In the genomic region with DNA sequence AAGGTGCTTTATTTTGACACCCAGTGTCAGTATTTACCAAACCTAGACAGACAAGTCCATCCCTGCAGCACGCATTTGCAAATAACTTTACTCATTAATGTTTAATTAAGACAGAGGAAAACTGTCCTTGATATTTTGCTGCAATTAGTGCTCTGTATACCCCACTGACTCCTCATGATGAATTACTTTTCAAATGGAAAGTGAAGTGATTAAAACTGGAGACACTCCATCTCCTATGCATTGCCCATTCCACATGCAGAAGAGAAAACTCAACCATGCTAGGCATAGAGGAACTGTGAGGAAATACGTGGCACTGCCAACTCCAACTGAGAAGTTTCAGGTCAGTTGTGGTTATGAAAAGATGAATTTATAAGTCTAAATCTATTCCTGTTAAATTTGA, we compare ENCODE assay signal across 20 mouse cellular contexts.
A peak's percentile ranks its signal among the peaks of the same experiment; 100 is the strongest.
DNase-seq lines count a peak whose midpoint lies in the region; ATAC-seq and TF ChIP-seq lines count a peak whose summit lies in the region.
"Had no signal": no experiment of that assay in that cellular context is flagged by ENCODE, and none has a peak within 500 bp of the region (broad histone marks: within the 10 kb centered on the region; RNA-seq: fewer than 3 reads in every experiment).

No protein-coding gene starts in this region.

- no peak overlapping the region for H3K27ac ChIP-seq in midbrain, embryonic 14.5 days (replicated peaks; ENCODE audit: low read depth, low read length)
- H3K27ac ChIP-seq in midbrain, embryonic 11.5 days (ENCODE audit: low read depth, low read length): no peak overlapping the region
- H3K27ac ChIP-seq in hindbrain, postnatal 0 days: no peak overlapping the region
- H3K27ac ChIP-seq in lung, postnatal 0 days (ENCODE audit: low read length): no peak overlapping the region
- H3K27ac ChIP-seq: embryonic facial prominence, embryonic 10.5 days; gastrocnemius, adult 2 months; hindbrain, embryonic 15.5 days; intestine, embryonic 15.5 days had no signal

- H3K4me3 ChIP-seq in midbrain, embryonic 14.5 days (replicated peaks; ENCODE audit: low read depth, low read length): no peak overlapping the region
- no peak overlapping the region for H3K4me3 ChIP-seq in midbrain, embryonic 11.5 days (ENCODE audit: low read depth, low read length)
- H3K4me3 ChIP-seq in hindbrain, postnatal 0 days (ENCODE audit: low read length): no peak overlapping the region
- no peak overlapping the region for H3K4me3 ChIP-seq in lung, postnatal 0 days (ENCODE audit: low read depth, low read length)
- H3K4me3 ChIP-seq: embryonic facial prominence, embryonic 10.5 days; gastrocnemius, adult 2 months; heart, embryonic 12.5 days; hindbrain, embryonic 15.5 days; intestine, embryonic 15.5 days had no signal

- TF ChIP-seq CTCF in hindbrain, postnatal 0 days (IDR thresholded peaks at IDR 0.05; ENCODE audit: low read depth): no peak
- no peak for TF ChIP-seq CTCF in lung, postnatal 0 days (IDR thresholded peaks at IDR 0.05)

- H3K27me3 ChIP-seq in midbrain, embryonic 14.5 days (ENCODE audit: control insufficient read depth, insufficient read depth, low read length): no peaks in the 10 kb centered on the region
- H3K27me3 ChIP-seq in midbrain, embryonic 11.5 days (ENCODE audit: control insufficient read depth, insufficient read depth, low read length): no peaks in the 10 kb centered on the region
- H3K27me3 ChIP-seq in hindbrain, postnatal 0 days (ENCODE audit: insufficient read depth, low read length): no peaks in the 10 kb centered on the region
- no peaks in the 10 kb centered on the region for H3K27me3 ChIP-seq in lung, postnatal 0 days (replicated peaks; ENCODE audit: insufficient read depth, low read length)
- H3K27me3 ChIP-seq: heart, embryonic 12.5 days; hindbrain, embryonic 15.5 days; intestine, embryonic 15.5 days had no signal

- no peaks in the 10 kb centered on the region for H3K36me3 ChIP-seq in midbrain, embryonic 14.5 days (ENCODE audit: control insufficient read depth, insufficient read depth, low read length)
- no peaks in the 10 kb centered on the region for H3K36me3 ChIP-seq in midbrain, embryonic 11.5 days (ENCODE audit: control insufficient read depth, insufficient read depth, low read length)
- no peaks in the 10 kb centered on the region for H3K36me3 ChIP-seq in hindbrain, postnatal 0 days (ENCODE audit: insufficient read depth, low read length)
- H3K36me3 ChIP-seq in lung, postnatal 0 days (ENCODE audit: insufficient read depth, low read length): no peaks in the 10 kb centered on the region
- H3K36me3 ChIP-seq: embryonic facial prominence, embryonic 10.5 days; G1E; heart, embryonic 12.5 days; hindbrain, embryonic 15.5 days; intestine, embryonic 15.5 days had no signal

- no peaks in the 10 kb centered on the region for H3K9me3 ChIP-seq in midbrain, embryonic 14.5 days (ENCODE audit: control insufficient read depth, low read length)
- H3K9me3 ChIP-seq in midbrain, embryonic 11.5 days (ENCODE audit: control insufficient read depth, low read length): no peaks in the 10 kb centered on the region
- no peaks in the 10 kb centered on the region for H3K9me3 ChIP-seq in hindbrain, postnatal 0 days (ENCODE audit: low read length)
- no peaks in the 10 kb centered on the region for H3K9me3 ChIP-seq in lung, postnatal 0 days (ENCODE audit: low read length)
- H3K9me3 ChIP-seq: embryonic facial prominence, embryonic 10.5 days; G1E; heart, embryonic 12.5 days; hindbrain, embryonic 15.5 days; intestine, embryonic 15.5 days had no signal

- no peak overlapping the region for H3K4me2 ChIP-seq in midbrain, embryonic 14.5 days (ENCODE audit: low read length)
- H3K4me2 ChIP-seq in midbrain, embryonic 11.5 days: no peak overlapping the region
- no peak overlapping the region for H3K4me2 ChIP-seq in hindbrain, postnatal 0 days (ENCODE audit: low read depth, low read length)
- no peak overlapping the region for H3K4me2 ChIP-seq in lung, postnatal 0 days (replicated peaks; ENCODE audit: low read depth, low read length)
- H3K4me2 ChIP-seq: heart, embryonic 12.5 days; hindbrain, embryonic 15.5 days; intestine, embryonic 15.5 days had no signal

- peak; percentile 2 to 13 for DNase-seq in cerebellum, postnatal 10 days
- no peak for DNase-seq in cerebellum, adult 11 months
- peak; percentile 13 for DNase-seq in midbrain, embryonic 14.5 days
- DNase-seq in midbrain, embryonic 11.5 days (ENCODE audit: low spot score, missing footprints): no peak
- peak; percentile 35 for DNase-seq in hindbrain, postnatal 0 days (ENCODE audit: low spot score)
- DNase-seq in kidney, postnatal 14 days: no peak
- DNase-seq in lung, postnatal 0 days (ENCODE audit: low spot score): no peak
- DNase-seq: adrenal gland, postnatal 10 days; B cell, adult 2 months; cerebellum, adult 18-20 months; cerebellum, adult 9-11 months; gastrocnemius, adult 2 months; gastrocnemius, postnatal 25 days had no signal

- H3K9ac ChIP-seq in midbrain, embryonic 14.5 days (replicated peaks; ENCODE audit: low read length): no peak overlapping the region
- no peak overlapping the region for H3K9ac ChIP-seq in midbrain, embryonic 11.5 days (ENCODE audit: low read length)
- no peak overlapping the region for H3K9ac ChIP-seq in hindbrain, postnatal 0 days (replicated peaks; ENCODE audit: low read length)
- H3K9ac ChIP-seq in lung, postnatal 0 days (replicated peaks; ENCODE audit: low read depth): no peak overlapping the region
- H3K9ac ChIP-seq: heart, embryonic 12.5 days; hindbrain, embryonic 15.5 days; intestine, embryonic 15.5 days had no signal

- TF ChIP-seq EP300 in lung, postnatal 0 days (IDR thresholded peaks at IDR 0.05): no peak

- H3K4me1 ChIP-seq in midbrain, embryonic 14.5 days (ENCODE audit: control insufficient read depth, insufficient read depth, low read length): no peaks in the 10 kb centered on the region
- no peaks in the 10 kb centered on the region for H3K4me1 ChIP-seq in midbrain, embryonic 11.5 days (ENCODE audit: control insufficient read depth, insufficient read depth, low read length)
- H3K4me1 ChIP-seq in hindbrain, postnatal 0 days (ENCODE audit: insufficient read depth, low read length): no peaks in the 10 kb centered on the region
- H3K4me1 ChIP-seq in lung, postnatal 0 days (ENCODE audit: insufficient read depth, low read depth, low read length): no peaks in the 10 kb centered on the region
- H3K4me1 ChIP-seq: embryonic facial prominence, embryonic 10.5 days; heart, embryonic 12.5 days; hindbrain, embryonic 15.5 days; intestine, embryonic 15.5 days had no signal

- 52% methylated on average over 2 of the region's 2 CpGs for WGBS in midbrain, embryonic 14.5 days
- 78% methylated on average over 2 of the region's 2 CpGs for WGBS in midbrain, embryonic 11.5 days
- 44% methylated on average over 2 of the region's 2 CpGs for WGBS in hindbrain, postnatal 0 days
- WGBS in lung, postnatal 0 days: 38% methylated on average over 2 of the region's 2 CpGs

- no peak for ATAC-seq in midbrain, embryonic 14.5 days (ENCODE audit: low FRiP score, low TSS enrichment)
- no peak for ATAC-seq in midbrain, embryonic 11.5 days (ENCODE audit: low FRiP score)
- ATAC-seq in hindbrain, postnatal 0 days: no peak
- no peak for ATAC-seq in lung, postnatal 0 days
- ATAC-seq: CD4-positive, CD25-positive, alpha-beta regulatory T cell, adult 4 months; forebrain, embryonic 14.5 days; intestine, embryonic 15.5 days had no signal

Comparison
In these comparisons a context has a peak if more than half of its experiments do, and no peak if none do; other contexts are left out.
1. DNase-seq: peak in cerebellum, postnatal 10 days (2 of 2), midbrain, embryonic 14.5 days (single experiment) and hindbrain, postnatal 0 days (single experiment); none in cerebellum, adult 11 months (single experiment), midbrain, embryonic 11.5 days (single experiment), kidney, postnatal 14 days (single experiment) and lung, postnatal 0 days (single experiment).